Mouse (Mus musculus) stomach, postnatal 0 days (tissue): ENCODE data around the gene Prr23a1. TPM values are rescaled to one million over a fixed set of nuclear protein-coding genes. Genes with fewer than 3 reads are reported as not detected.
A peak's percentile ranks its signal among the peaks of the same experiment; 100 is the strongest.

Experiments used
- ATAC-seq: fragments of 200-750 bp; cut with Nextera tagmentation; 2 replicates; pipeline ENCODE4 v1.8.0; 2017; ENCODE audit not compliant: low FRiP score, low TSS enrichment
- DNase-seq: peaks from one replicate; pipeline ENCODE4 v3.0.0-alpha.2; 2016; ENCODE audit warnings: low spot score
- H3K27ac ChIP-seq: fragments of 300-500 bp; sonication (generic); replicated peaks from 2 replicates; pipeline ENCODE4 v1.5.1; 2014; ENCODE audit warnings: mild to moderate bottlenecking, control low read depth
- H3K27me3 ChIP-seq: fragments of 300-500 bp; sonication (generic); 2 replicates; pipeline ENCODE4 v1.6.1; 2014; ENCODE audit warnings: low read length; ENCODE audit not compliant: control insufficient read depth, insufficient read depth
- H3K36me3 ChIP-seq: fragments of 300-500 bp; sonication (generic); 2 replicates; pipeline ENCODE4 v1.6.1; 2014; ENCODE audit warnings: low read length, mixed read lengths; ENCODE audit not compliant: control insufficient read depth, insufficient read depth
- H3K4me1 ChIP-seq: fragments of 300-500 bp; sonication (generic); replicated peaks from 2 replicates; pipeline ENCODE4 v1.6.1; 2014; ENCODE audit warnings: antibody characterized with exemption; ENCODE audit not compliant: control insufficient read depth, insufficient read depth
- H3K4me2 ChIP-seq: fragments of 300-500 bp; sonication (generic); replicated peaks from 2 replicates; pipeline ENCODE4 v1.6.1; 2014; ENCODE audit warnings: low read depth, mild to moderate bottlenecking, control low read depth, moderate library complexity
- H3K4me3 ChIP-seq: fragments of 300-500 bp; sonication (generic); 2 replicates; pipeline ENCODE4 v1.5.1; 2014; ENCODE audit warnings: low read depth, low read length, control low read depth
- H3K9ac ChIP-seq: fragments of 300-500 bp; sonication (generic); 2 replicates; pipeline ENCODE4 v1.6.1; 2014; ENCODE audit warnings: mild to moderate bottlenecking, low read length, control low read depth, mixed read lengths
- H3K9me3 ChIP-seq: fragments of 300-500 bp; sonication (generic); 2 replicates; pipeline ENCODE4 v1.6.1; 2016; ENCODE audit warnings: low read length; ENCODE audit not compliant: control insufficient read depth
- CTCF ChIP-seq: IDR thresholded peaks from 2 replicates; pipeline ENCODE4 v1.5.1; 2016; ENCODE audit warnings: antibody characterized with exemption, low read depth, mild to moderate bottlenecking, moderate library complexity
- EP300 ChIP-seq: optimal IDR thresholded peaks from 2 replicates; pipeline ENCODE3; 2016; ENCODE audit warnings: antibody characterized with exemption
- WGBS: fragments of 180-500 bp; shearing (Covaris S2); extraction: QIAGEN DNeasy Blood & Tissue Kit; methylation state at CpG from one replicate; pipeline ENCODE4 v1.1.7; 2014; 5-methylcytosine and 5-hydroxymethylcytosine counted together
- polyA plus RNA-seq: library from polyadenylated mRNA; unstranded; fragments of >200 nt; fragmentation: Nextera tagmentation; extraction: Ambion mirVana; gene quantifications from 2 replicates; pipeline ENCODE4 v1.2.1, GENCODE M21; 2015

Prr23a1 gene
- polyA plus RNA-seq: not detected in 2 replicates

- Histone ChIP-seq H3K4me2 (no peak within 1 kb of the TSS), H3K9ac (no peak within 1 kb of the TSS), H3K9me3 (no peaks in the 10 kb centered on the region), H3K4me3 (no peak within 1 kb of the TSS), H3K4me1 (no peaks in the 10 kb centered on the region), H3K27me3 (no peaks in the 10 kb centered on the region), H3K36me3 (no peaks in the 10 kb centered on the region), H3K27ac (no peak within 1 kb of the TSS)
- ATAC-seq (no peak), DNase-seq (no peak)
- WGBS: 52% methylated on average over 21 of the region's 22 CpGs
- TF ChIP-seq CTCF (no peak), EP300 (no peak)
These were observed at the start of gene Prr23a1 for GRCm38 (mm10) chr9:98842117-98842516. Gene Prr23a1, plus strand, starts transcription at chr9:98842503.

- Histone ChIP-seq H3K4me2 (no peak overlapping the region), H3K4me1 (no peaks in the 10 kb centered on the region), H3K36me3 (no peaks in the 10 kb centered on the region), H3K27ac (no peak overlapping the region), H3K4me3 (no peak overlapping the region), H3K9ac (no peak overlapping the region), H3K9me3 (no peaks in the 10 kb centered on the region), H3K27me3 (no peaks in the 10 kb centered on the region)
- ATAC-seq (no peak), DNase-seq (no peak)
- TF ChIP-seq EP300 (no peak), CTCF (no peak)
- WGBS: 88% methylated on average over 1 of the region's 1 CpGs
These were observed 43.3 kb upstream of the Prr23a1 start for GRCm38 (mm10) chr9:98799021-98799420.

GRCm38 (mm10) chr9:98803971-98804370 lies 38.3 kb upstream of the Prr23a1 start:
- no peak for TF ChIP-seq EP300
- TF ChIP-seq CTCF: no peak

GRCm38 (mm10) chr9:98805511-98805910 lies 36.8 kb upstream of the Prr23a1 start:
- ATAC-seq (no peak), DNase-seq (peak; percentile 22)
- no peak for TF ChIP-seq EP300
- no peak for TF ChIP-seq CTCF
- Histone ChIP-seq H3K4me1 (no peaks in the 10 kb centered on the region), H3K4me2 (no peak overlapping the region), H3K27me3 (no peaks in the 10 kb centered on the region), H3K9me3 (no peaks in the 10 kb centered on the region), H3K36me3 (no peaks in the 10 kb centered on the region), H3K27ac (no peak overlapping the region), H3K9ac (no peak overlapping the region), H3K4me3 (no peak overlapping the region)
- 57% methylated on average over 15 of the region's 15 CpGs for WGBS

More at GRCm38 (mm10) chr9:98803971-98804370, 38.3 kb upstream of the Prr23a1 start:
- no peak overlapping the region for H3K4me2 ChIP-seq
- no peak for ATAC-seq
- H3K27me3 ChIP-seq: no peaks in the 10 kb centered on the region
- no peaks in the 10 kb centered on the region for H3K9me3 ChIP-seq
- H3K4me1 ChIP-seq: no peaks in the 10 kb centered on the region
- H3K36me3 ChIP-seq: no peaks in the 10 kb centered on the region
- no peak overlapping the region for H3K9ac ChIP-seq
- no peak for DNase-seq
- no peak overlapping the region for H3K27ac ChIP-seq
- WGBS: 73% methylated on average over 12 of the region's 12 CpGs
- no peak overlapping the region for H3K4me3 ChIP-seq

- no peak overlapping the region for H3K9ac ChIP-seq
- TF ChIP-seq EP300 (no peak), CTCF (no peak)
- H3K4me2 ChIP-seq: no peak overlapping the region
These were observed 36.4 kb upstream of the Prr23a1 start for GRCm38 (mm10) chr9:98805934-98806333.

GRCm38 (mm10) chr9:98807631-98808030 lies 34.7 kb upstream of the Prr23a1 start:
- no peaks in the 10 kb centered on the region for H3K36me3 ChIP-seq
- DNase-seq: no peak
- H3K27ac ChIP-seq: no peak overlapping the region
- no peaks in the 10 kb centered on the region for H3K9me3 ChIP-seq
- H3K9ac ChIP-seq: no peak overlapping the region
- no peak for ATAC-seq
- H3K4me2 ChIP-seq: no peak overlapping the region
- 79% methylated on average over 8 of the region's 8 CpGs for WGBS
- H3K4me3 ChIP-seq: no peak overlapping the region
- TF ChIP-seq CTCF: no peak
- no peak for TF ChIP-seq EP300
- H3K27me3 ChIP-seq: no peaks in the 10 kb centered on the region
- H3K4me1 ChIP-seq: no peaks in the 10 kb centered on the region

More at GRCm38 (mm10) chr9:98805934-98806333, 36.4 kb upstream of the Prr23a1 start:
- no peak for DNase-seq
- H3K36me3 ChIP-seq: no peaks in the 10 kb centered on the region
- ATAC-seq: no peak
- 71% methylated on average over 3 of the region's 3 CpGs for WGBS
- H3K4me1 ChIP-seq: no peaks in the 10 kb centered on the region
- no peaks in the 10 kb centered on the region for H3K27me3 ChIP-seq
- H3K9me3 ChIP-seq: no peaks in the 10 kb centered on the region
- H3K4me3 ChIP-seq: no peak overlapping the region
- H3K27ac ChIP-seq: no peak overlapping the region
